Mouse (Mus musculus) bone marrow macrophage, adult 2 months (primary cell): ENCODE measurements around the gene Ube2e1. TPM values are rescaled to one million over a fixed set of nuclear protein-coding genes. Genes with fewer than 3 reads are reported as not detected.

Experiments
- H3K27ac ChIP-seq: 2 replicates; pipeline ENCODE4 v1.5.1; 2012; ENCODE audit warnings: low read depth, low read length; ENCODE audit not compliant: insufficient read depth
- H3K4me1 ChIP-seq: 2 replicates; pipeline ENCODE4 v1.6.1; 2012; ENCODE audit warnings: low read length; ENCODE audit not compliant: control insufficient read depth, insufficient read depth
- H3K4me3 ChIP-seq: 2 replicates; pipeline ENCODE4 v1.5.1; 2012; ENCODE audit warnings: mild to moderate bottlenecking, low read length, moderate library complexity; ENCODE audit not compliant: insufficient read depth
- CTCF ChIP-seq: IDR thresholded peaks from 2 replicates; pipeline ENCODE4 v1.5.1; 2012; ENCODE audit warnings: low read depth, mild to moderate bottlenecking, low read length, moderate library complexity
- POLR2A ChIP-seq: IDR thresholded peaks from 2 replicates; pipeline ENCODE4 v1.6.1; 2012; ENCODE audit warnings: mild to moderate bottlenecking, low read depth, low read length, borderline replicate concordance
- polyA plus RNA-seq: library from polyadenylated mRNA; stranded (reverse); fragments of >200 nt; gene quantifications from 2 replicates; pipeline ENCODE4 v1.2.4, GENCODE M21; 2012; ENCODE audit not compliant: missing spikeins, insufficient read depth, insufficient read length

Gene Ube2e1
- polyA plus RNA-seq, 1 experiment: 66.5 TPM

GRCm38 (mm10) chr14:18326968-18327672, 4.5 kb downstream of the Ube2e1 start:
- H3K4me3 ChIP-seq: no peak overlapping the region
- H3K27ac ChIP-seq: no peak overlapping the region

GRCm38 (mm10) chr14:18317457-18318411, 13.9 kb downstream of the Ube2e1 start:
- H3K4me1 ChIP-seq: peaks cover 20% of the 10 kb centered on the region
- H3K27ac ChIP-seq: no peak overlapping the region
- no peak overlapping the region for H3K4me3 ChIP-seq
- TF ChIP-seq CTCF (no peak), POLR2A (no peak)

More at GRCm38 (mm10) chr14:18326968-18327672, 4.5 kb downstream of the Ube2e1 start:
- peaks cover 5% of the 10 kb centered on the region; the same call in 1 of the 2 replicates for H3K4me1 ChIP-seq
- TF ChIP-seq CTCF (no peak), POLR2A (no peak)

- no peak for TF ChIP-seq CTCF
- no peak for TF ChIP-seq POLR2A
- Histone ChIP-seq H3K4me3 (no peak overlapping the region), H3K27ac (no peak overlapping the region), H3K4me1 (peaks cover 17% of the 10 kb centered on the region)
Measured at GRCm38 (mm10) chr14:18304165-18304564, 27.5 kb downstream of the Ube2e1 start.

- TF ChIP-seq POLR2A: no peak
- no peak for TF ChIP-seq CTCF
- H3K27ac ChIP-seq: no peak overlapping the region
- peaks cover 23% of the 10 kb centered on the region for H3K4me1 ChIP-seq
- no peak overlapping the region for H3K4me3 ChIP-seq
Measured at GRCm38 (mm10) chr14:18303262-18303661, 28.4 kb downstream of the Ube2e1 start.

- Histone ChIP-seq H3K4me1 (peaks cover 22% of the 10 kb centered on the region), H3K4me3 (no peak overlapping the region), H3K27ac (no peak overlapping the region)
- TF ChIP-seq POLR2A (no peak), CTCF (no peak)
Measured at GRCm38 (mm10) chr14:18302750-18303149, 28.9 kb downstream of the Ube2e1 start.

GRCm38 (mm10) chr14:18301591-18301990, 30.1 kb downstream of the Ube2e1 start:
- Histone ChIP-seq H3K4me1 (peaks cover 31% of the 10 kb centered on the region), H3K27ac (no peak overlapping the region), H3K4me3 (no peak overlapping the region)
- TF ChIP-seq CTCF (no peak), POLR2A (no peak)

GRCm38 (mm10) chr14:18300676-18301075, 31.0 kb downstream of the Ube2e1 start:
- Histone ChIP-seq H3K4me1 (peaks cover 28% of the 10 kb centered on the region), H3K4me3 (no peak overlapping the region), H3K27ac (no peak overlapping the region)
- TF ChIP-seq CTCF: no peak
- TF ChIP-seq POLR2A: no peak

- peaks cover 27% of the 10 kb centered on the region for H3K4me1 ChIP-seq
- H3K27ac ChIP-seq: no peak overlapping the region
- TF ChIP-seq CTCF (no peak), POLR2A (no peak)
- H3K4me3 ChIP-seq: no peak overlapping the region
Measured at GRCm38 (mm10) chr14:18298874-18299273, 32.8 kb downstream of the Ube2e1 start.

GRCm38 (mm10) chr14:18297441-18297840, 34.2 kb downstream of the Ube2e1 start:
- H3K4me1 ChIP-seq: peaks cover 27% of the 10 kb centered on the region
- H3K4me3 ChIP-seq: no peak overlapping the region
- no peak for TF ChIP-seq POLR2A
- TF ChIP-seq CTCF: no peak
- H3K27ac ChIP-seq: no peak overlapping the region

- Histone ChIP-seq H3K4me1 (peaks cover 12% of the 10 kb centered on the region), H3K4me3 (no peak overlapping the region), H3K27ac (no peak overlapping the region)
- TF ChIP-seq CTCF: no peak
- no peak for TF ChIP-seq POLR2A
Measured at GRCm38 (mm10) chr14:18292578-18292977, 39.1 kb downstream of the Ube2e1 start.
